Mouse (Mus musculus) CH12.LX (cell line): ENCODE data around the gene Ppp1r27.

Experiments used
- CHD1 ChIP-seq: IDR thresholded peaks from 2 replicates; pipeline ENCODE4 v1.6.1; 2012; ENCODE audit warnings: low read depth, low read length, improper control_type of control experiment, inconsistent platforms
- CHD2 ChIP-seq: IDR thresholded peaks from 2 replicates; pipeline ENCODE4 v1.6.1; 2011; ENCODE audit warnings: low read length, improper control_type of control experiment
- CTCF ChIP-seq, 2 experiments: IDR thresholded peaks in 1 of 2; conservative IDR thresholded peaks in 1 of 2; 2 replicates each; pipeline ENCODE4 v1.5.1; 2011 to 2012; ENCODE audit warnings: low read depth in 2 of 2, low read length in 2 of 2, improper control_type of control experiment in 1 of 2, inconsistent platforms in 1 of 2, mild to moderate bottlenecking in 1 of 2, moderate library complexity in 1 of 2
- E2F4 ChIP-seq: IDR thresholded peaks from 2 replicates; pipeline ENCODE4 v1.6.1; 2011; ENCODE audit warnings: low read depth, low read length, improper control_type of control experiment; ENCODE audit not compliant: insufficient replicate concordance
- ELF1 ChIP-seq: IDR thresholded peaks from 2 replicates; pipeline ENCODE4 v1.6.1; 2014; ENCODE audit warnings: low read depth, mild to moderate bottlenecking, inconsistent platforms, low read length, improper control_type of control experiment
- EP300 ChIP-seq: IDR thresholded peaks from 2 replicates; pipeline ENCODE4 v1.6.1; 2011; ENCODE audit warnings: low read length, improper control_type of control experiment
- ETS1 ChIP-seq: conservative IDR thresholded peaks from 2 replicates; pipeline ENCODE4 v1.6.1; 2012; ENCODE audit warnings: low read depth, mild to moderate bottlenecking, inconsistent platforms, low read length, improper control_type of control experiment, moderate library complexity
- KAT2A ChIP-seq: IDR thresholded peaks from 2 replicates; pipeline ENCODE4 v1.6.1; 2012; ENCODE audit warnings: low read length, improper control_type of control experiment, inconsistent platforms; ENCODE audit not compliant: insufficient replicate concordance
- POLR2A ChIP-seq: IDR thresholded peaks from 2 replicates; pipeline ENCODE4 v1.6.1; 2011; ENCODE audit warnings: low read depth, mild to moderate bottlenecking, improper control_type of control experiment, low read length
- USF1 ChIP-seq: IDR thresholded peaks from 2 replicates; pipeline ENCODE4 v1.6.1; 2014; ENCODE audit warnings: low read depth, mild to moderate bottlenecking, inconsistent platforms, low read length, improper control_type of control experiment

GRCm38 (mm10) chr11:120500357-120500756 lies 50.6 kb downstream of the Ppp1r27 start:
- TF ChIP-seq CHD2 (peak; percentile 41; the same call in 1 of the 2 replicates), KAT2A (no peak), CTCF (conservative IDR thresholded peaks at IDR 0.05 in 1 of 2, IDR thresholded peaks at IDR 0.05 in 1 of 2; ENCODE audit: low read depth in 2 of 2, low read length in 2 of 2) (no peak), POLR2A (peak; percentile 35; the same call in 1 of the 2 replicates), ELF1 (no peak), EP300 (no peak), USF1 (no peak), CHD1 (no peak), E2F4 (no peak), ETS1 (no peak)
